Mouse (Mus musculus) MN1 (cell line): ENCODE results near the gene Lrrc32.

Experiments
- DNase-seq: peaks from one replicate; pipeline ENCODE4 v3.0.0-alpha.2; 2016; ENCODE audit warnings: low spot score

Gene Lrrc32

DNA sequence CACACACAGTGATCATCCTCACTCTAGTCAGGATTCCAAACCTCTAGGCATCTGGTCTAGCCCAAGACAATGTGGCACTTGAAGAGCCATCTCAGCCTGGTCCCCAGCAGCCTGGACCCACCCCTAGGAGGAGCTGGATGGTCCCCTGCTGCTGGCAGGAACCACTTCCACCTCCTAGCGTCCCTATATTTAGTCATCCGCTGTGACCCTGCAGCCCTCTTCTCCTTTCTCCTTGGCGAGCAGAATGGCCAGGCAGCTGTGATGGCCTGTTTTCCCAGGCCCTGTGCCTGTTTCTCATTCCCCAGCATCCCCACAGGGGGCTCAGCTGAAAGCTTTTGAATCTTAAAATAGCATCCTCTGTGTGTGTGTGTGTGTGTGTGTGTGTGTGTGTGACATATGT, 59.8 kb downstream of the Lrrc32 start:
- no peak for DNase-seq

DNA sequence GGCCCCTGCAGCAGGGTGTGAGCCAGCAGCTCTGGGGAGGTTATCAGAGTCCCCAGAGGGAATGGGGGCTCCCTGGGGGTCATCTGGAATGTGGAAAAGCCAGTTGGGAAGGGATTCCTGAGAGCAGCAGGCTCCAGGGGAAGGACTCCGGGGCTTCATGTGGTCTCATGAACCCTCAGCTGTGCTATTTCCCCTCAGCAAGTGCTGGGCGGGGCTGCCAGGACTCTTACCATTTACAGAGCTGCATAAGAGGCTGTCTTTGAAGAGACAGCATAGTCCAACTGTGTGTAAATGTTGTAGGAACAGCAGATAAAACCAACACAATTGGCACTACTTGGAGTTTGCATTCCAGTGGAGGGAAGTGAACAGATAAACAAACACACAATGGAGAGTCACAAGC, 61.5 kb downstream of the Lrrc32 start:
- no peak for DNase-seq

DNA sequence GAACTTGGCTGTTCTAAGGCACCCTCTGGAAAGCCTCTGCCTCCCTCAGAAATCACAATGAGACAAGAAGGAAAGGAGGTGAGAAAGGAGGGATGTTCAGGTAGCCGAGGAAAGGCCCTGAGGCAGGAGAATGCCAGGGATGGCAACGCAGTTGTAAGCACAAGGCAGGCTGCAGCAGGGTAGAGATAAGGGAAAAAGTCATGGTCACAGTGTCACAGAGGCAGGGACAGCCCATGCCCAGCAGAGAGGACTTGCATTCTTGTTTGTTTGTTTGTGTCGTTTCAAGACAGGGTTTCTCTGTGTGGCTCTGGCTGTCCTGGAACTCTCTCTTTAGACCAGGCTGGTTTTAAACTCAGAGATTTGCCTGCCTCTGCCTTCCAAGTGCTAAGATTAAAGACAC, 62.0 kb downstream of the Lrrc32 start:
- no peak for DNase-seq
